Mouse (Mus musculus): ENCODE measurements around the gene Nhsl2.

The Nhsl2 gene

DNA sequence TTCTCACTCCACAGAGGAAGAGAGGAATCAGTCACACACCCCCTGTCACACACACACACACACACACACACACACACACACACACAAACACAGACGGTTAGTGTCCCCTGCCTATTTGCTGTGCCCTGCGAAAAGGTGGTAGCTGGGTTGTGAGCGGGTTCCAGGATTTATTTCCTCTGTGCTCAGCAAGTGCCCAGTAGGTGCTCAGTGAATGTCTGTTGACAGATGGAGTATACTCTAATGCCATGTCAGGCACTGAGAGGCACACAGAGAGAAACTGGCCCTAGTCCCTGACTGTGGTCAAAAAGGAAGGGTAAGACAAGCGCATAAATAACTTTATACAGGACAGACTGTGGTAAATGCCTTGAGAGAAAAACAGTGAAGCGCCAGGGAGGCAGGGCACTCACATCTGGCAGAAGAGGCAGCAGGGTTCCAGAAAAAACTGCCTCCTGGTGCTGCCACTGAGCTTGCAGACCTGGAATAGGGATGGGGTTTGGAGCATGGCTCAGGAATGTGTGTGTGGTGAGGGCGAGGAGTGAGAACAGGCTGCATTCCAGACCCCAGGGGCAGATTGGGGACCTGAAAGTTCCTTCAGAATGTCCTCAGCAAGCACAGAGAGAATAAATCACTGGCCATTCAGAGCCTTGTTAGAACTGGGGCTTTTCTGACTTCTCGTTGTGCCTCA lies 52.8 kb downstream of the Nhsl2 start:
- DNase-seq (ENCODE audit: low read depth in 2 of 2, low spot score in 2 of 2), result no peak

DNA sequence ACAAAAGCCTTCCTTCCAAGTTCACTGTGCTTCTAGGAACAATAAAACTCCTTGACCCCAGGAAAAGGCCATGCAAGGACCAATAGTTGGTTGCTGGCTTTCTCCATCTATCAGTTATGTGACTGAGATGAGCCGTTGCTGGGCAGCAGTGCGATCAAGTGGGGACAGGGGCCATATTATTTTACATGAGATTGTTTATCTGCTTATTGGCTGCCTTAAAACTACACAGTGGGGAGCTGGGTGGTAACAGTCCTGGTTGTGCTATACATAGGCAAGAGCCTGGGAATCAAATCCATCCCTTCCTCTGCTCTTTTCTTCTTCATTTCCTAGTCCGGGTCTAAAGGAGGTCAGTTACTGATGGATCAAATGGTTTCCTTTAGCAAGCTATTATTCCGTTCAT lies 53.4 kb downstream of the Nhsl2 start:
- DNase-seq (ENCODE audit: low read depth in 2 of 2, low spot score in 2 of 2), result no peak

DNA sequence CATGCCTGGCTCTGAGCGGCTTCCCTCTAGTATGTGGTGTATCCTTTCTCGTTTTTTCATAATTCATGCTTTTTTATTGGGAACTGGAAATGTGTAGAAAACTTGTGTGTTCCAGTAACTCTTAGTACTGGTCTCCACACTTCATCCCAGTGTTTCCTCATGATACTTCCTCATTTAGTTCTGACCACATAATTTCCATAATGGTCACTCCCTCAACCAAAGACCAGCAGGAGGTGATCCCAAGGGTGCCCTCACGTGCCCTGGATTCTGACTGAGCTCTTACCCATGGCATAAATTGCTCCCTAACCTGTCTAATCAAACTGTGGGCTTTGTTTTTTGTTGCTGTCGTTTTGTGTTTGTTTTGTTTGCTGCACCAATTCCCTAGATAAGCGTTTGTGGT lies 58.1 kb downstream of the Nhsl2 start:
- no peak for DNase-seq (ENCODE audit: low read depth in 2 of 2, low spot score in 2 of 2)

DNA sequence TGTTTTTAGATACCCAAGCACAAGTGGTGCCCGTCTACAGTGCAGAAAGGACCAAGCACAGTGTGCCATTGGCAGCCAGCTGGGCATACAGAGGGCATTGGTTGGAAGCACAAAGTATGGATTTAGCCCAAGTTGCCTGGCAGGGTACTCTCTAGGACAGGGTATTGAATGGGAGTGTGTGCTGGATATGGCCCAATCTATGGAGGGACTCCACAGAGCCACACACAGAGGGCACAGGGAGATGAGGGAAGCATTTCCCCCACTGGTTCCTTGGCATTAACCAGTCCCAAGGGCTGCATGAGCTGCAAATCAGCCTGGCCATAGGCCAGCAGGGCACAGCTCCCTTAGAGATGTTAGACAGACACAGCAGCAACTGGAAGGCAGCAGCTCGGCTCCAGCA lies 79.9 kb downstream of the Nhsl2 start:
- DNase-seq (ENCODE audit: low read depth in 2 of 2, low spot score in 2 of 2), result no peak

DNA sequence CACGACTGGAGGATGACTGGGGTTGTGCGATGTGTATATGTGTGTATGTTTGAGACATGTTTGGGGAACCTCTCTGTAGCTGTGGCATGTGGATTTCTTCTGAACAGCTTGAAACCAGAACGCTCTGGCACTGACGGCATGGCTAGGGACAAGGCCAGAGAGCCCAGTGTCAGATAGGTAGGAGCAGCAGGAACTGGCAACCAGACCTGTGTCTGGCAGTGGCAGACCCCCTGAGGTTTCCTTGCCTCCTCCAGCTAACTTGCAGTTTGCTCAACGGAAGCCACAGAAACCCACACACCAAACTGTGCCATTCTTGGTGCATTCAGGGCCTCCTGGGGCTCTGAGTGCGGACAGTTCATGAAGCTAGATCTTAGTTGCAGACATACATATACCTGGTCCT lies 81.1 kb downstream of the Nhsl2 start:
- DNase-seq (ENCODE audit: low read depth in 2 of 2, low spot score in 2 of 2), result no peak

DNA sequence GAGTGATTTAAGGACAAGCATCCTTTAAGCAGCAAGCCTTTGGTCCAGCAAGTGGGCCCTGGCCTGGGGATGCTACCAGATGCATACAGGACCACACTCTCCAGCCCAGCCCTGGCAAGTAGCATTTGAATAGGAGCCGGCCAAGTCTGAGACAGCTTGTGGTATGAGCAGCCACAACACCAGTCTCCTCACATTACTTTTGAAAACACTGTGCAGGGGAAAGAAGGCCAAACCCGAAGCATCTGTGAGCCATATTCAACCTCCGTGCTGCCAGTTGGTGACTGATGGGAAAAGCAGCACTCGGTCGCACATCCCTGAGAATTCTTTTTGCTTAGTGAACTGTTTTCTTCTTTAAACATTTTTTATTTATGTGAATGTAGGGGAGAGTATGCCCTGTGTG lies 81.8 kb downstream of the Nhsl2 start:
- no peak for DNase-seq (ENCODE audit: low read depth in 2 of 2, low spot score in 2 of 2)

DNA sequence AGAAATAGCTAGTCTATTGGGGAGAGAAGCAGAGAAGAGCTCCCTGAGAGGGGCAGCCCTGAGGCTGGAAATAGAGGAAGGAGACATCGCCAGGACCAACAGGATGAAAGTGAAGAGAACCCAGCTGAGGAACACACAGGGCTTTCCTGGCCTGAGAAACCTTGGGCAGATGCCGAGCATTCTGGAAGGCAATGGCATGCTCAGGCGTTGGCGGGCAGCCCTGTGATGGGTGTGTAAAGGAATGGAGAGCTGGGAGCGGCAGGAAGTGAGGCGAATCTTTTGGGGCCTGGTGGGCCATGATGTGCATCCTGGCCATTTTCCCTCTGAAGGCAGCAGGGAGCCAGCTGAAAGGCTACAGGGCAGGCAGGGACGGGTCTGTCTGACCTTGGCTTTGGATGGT lies 83.1 kb downstream of the Nhsl2 start:
- no peak for DNase-seq (ENCODE audit: low read depth in 2 of 2, low spot score in 2 of 2)

DNA sequence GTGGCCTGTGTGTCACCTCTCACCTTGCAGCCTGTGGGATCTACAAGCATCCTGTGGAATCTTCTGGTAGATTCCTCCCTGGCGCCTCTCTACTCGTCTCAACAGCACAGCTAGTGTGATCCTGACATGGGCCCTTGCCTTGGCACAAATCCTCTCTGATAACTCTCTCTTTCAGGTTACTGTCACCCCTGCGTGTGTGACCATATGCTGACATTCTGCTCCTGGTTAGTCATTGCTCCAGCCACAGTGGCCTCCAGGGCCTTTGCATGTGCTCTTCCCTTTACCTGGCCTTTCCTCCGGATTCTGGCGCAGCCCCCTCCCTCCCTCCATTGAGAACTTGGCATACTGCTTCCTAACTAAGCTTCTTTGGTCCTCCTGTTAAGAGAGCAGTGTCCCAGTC lies 84.2 kb downstream of the Nhsl2 start:
- DNase-seq (ENCODE audit: low read depth in 2 of 2, low spot score in 2 of 2), result no peak

DNA sequence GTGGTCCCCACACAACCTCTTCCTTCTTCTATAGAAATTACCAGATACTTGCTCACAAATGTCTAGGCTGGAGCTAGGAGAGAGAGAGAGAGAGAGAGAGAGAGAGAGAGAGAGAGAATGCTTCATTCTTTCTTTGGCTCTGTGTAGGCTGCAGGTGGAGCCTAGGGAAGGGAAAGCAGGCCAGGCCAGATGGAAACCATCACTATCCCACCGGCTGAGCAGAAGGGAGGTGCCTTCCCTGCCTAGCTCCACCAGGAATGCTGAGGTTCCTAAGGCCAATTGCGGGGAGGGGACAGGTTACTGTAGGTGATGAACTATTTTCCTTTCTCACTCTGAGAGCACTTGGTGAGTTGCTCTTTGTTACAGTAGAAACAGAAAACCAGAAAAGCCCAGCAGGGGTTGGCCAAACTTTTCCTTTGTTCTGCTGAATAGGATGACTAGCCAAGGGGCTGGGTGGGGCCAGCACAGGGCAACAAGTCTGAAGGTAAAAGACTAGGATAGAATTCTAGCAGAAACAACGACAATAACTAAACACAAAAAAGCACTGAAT lies 86.2 kb downstream of the Nhsl2 start:
- no peak for DNase-seq (ENCODE audit: low read depth in 2 of 2, low spot score in 2 of 2)

DNA sequence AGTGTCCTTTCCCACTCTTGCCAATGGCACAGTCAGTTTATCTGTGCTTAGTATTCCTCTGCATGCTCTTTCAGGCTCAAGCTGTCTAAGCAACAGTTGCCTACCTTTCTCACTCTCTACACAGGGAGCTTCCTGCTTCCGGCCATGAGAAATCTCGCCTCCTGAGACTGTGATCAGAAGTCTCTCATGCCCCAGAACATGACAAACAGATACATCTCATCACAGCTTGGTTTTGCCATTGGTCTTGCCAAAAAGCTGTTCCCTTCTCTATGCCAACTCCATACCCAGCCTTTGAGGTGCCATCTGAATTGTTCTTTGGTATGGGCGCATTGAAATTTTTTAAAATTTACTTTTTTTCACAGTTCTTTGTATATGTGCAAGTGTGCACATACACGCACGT lies 90.3 kb downstream of the Nhsl2 start:
- no peak for DNase-seq (ENCODE audit: low read depth in 2 of 2, low spot score in 2 of 2)

DNA sequence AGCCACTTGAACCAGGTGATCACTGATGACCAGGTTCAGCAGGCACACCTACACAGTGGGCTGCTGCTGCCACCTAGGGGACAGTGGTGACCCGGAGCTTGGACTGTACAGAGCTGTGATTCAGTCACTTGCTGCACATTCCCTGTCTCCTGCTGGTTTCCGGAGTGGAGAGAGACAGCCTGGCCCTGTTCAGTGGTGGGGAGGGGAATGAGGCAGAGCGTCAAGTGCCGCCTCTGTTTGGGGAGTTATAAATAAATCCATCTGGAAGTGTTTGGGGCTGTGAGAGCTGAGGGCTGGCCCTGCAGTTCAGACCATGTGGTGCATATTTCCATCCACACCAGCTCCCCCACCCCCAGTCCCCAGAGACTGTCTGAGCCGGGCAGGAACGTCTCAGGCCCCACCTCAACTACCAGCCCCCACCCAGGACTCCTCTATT lies 93.3 kb downstream of the Nhsl2 start:
- DNase-seq (ENCODE audit: low read depth in 2 of 2, low spot score in 2 of 2), result peak; percentile 12 to 38

DNA sequence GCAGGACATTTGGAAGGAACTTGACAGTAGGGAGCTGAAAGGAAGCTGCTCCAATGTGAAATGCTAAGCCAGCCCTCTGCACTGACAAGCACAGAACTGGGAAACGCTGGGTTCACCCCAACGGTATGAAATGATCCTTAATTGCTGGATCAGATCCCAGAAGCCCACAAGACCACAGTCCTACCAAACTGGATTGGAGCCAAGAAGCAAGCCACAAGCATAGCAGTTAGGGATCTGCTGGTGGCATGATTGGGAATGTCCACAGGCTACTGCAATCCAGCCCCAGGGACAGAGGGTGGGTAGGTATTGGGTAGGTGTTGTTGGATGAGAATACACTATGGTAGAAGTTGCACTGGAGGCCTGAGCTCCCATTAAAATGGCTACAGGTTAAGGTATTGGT lies 94.6 kb downstream of the Nhsl2 start:
- DNase-seq (ENCODE audit: low read depth in 2 of 2, low spot score in 2 of 2), result no peak

DNA sequence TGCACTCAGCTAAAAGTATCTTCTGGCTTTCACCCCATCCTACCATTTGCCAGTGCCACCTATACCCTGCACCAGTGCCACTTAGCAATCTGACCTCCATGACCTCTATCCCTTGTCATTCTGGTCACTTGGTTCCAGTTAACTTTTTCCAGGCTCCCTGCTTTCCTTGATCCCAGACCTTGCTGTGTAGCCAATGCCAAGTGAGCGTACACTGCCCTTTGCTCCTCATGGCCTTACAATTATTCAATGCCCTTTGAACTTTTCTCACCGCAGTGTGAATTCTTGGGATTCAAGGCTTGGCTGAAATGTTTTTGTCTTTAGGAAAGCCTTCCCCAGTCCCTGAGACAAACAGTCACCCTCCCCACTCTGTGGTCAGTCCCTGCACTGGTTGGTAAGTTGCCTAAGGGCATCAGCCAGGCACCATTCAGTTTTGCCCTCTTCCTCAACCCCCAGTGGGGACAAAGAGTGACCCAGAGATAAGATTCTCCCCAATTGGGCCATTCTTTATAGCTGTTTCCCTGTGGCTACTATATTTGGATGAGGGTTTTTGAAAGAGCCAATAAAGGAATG lies 95.7 kb downstream of the Nhsl2 start:
- DNase-seq (ENCODE audit: low read depth in 2 of 2, low spot score in 2 of 2), result no peak

DNA sequence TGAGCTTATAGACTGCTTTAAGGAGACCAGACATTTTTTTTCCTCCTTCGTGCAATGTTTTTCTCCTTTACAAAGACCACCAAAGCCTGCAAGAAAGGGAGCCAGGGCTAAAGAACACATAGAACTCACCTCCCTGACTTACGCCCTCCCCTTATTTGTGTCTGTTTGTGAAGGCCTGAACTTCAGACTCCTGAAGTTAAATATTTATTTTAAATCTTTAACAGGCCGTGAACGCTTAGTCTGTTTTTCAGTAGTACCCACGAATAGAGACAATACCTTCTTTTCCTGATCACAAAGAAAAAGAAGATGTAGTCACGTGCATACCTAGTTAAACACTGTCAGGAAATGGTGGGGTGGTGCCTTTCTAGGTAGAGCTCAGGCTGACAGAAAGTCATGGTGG lies 103.3 kb downstream of the Nhsl2 start:
- no peak for DNase-seq (ENCODE audit: low read depth in 2 of 2, low spot score in 2 of 2)

DNA sequence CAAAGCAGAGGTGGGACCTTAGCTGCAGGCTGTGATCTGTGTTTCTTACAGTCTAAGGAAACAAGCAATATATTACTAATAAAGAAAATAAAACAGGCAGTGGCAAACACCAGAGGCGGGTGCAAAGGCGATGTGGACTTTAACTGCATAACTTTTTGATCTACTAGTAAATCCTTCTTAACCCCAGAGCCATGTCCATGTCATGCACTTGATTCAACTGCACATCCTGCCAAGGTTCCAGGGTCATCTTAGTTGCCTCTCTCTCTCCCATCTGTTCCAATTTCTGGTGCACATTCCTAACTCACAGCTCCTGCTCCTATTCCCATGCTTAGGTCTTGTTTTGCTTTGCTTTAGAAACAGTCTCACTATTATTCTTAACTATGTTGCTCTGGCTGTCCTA lies 104.1 kb downstream of the Nhsl2 start:
- no peak for DNase-seq (ENCODE audit: low read depth in 2 of 2, low spot score in 2 of 2)

DNA sequence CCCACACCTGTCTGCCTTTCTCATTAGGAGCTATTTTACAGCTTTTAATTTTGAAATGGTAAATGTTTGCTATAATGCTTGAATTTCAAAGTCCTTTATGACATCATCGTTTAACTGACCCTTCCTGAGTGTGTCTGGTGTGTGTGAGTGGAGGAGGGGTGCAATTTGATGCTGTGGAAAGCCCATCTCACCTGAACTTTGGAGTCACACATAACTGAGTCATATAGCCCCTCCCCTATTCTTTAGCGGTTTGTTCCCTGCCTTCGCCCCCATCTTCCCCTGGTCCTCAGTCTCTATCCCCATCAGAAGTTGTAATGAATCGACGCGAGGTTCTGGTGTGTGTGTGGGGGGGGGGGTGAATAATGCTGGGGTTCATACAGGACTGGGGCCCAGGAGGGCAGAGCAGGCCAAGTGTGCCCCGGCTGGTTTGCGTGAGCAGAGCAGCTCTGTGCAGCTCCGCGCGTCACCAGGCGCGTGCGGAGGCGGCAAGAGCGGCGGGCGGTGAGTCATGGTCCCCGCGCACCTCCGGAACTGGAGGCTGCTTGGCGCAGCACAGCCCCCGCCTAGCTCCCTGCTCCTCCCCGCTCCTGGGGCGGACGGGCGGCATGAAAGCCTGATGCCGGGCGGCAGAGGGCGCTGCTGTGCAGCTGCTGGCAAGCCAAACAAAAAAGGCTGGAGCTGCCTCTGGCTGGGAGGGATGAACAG lies 104.8 kb downstream of the Nhsl2 start:
- peak; percentile 82 to 86 for DNase-seq (ENCODE audit: low read depth in 2 of 2, low spot score in 2 of 2)

DNA sequence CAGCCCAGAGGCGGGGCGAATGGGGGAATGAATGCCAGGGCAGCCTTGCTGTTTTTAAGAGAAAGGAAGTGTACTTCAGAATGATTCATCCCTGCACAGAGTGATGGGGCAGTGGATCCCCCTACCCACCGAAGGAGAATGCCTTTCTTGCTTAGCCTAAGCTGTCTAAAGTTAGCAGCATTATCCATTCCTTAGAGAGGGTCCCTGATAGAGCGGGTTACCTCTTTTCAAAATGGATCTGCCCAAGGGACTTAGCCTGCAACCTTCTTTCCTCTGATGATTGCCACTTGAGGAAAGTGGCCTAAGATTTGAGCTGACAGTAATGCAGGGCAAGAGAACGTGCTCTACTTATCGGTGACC lies 105.3 kb downstream of the Nhsl2 start:
- DNase-seq (ENCODE audit: low read depth in 2 of 2, low spot score in 2 of 2), result no peak

DNA sequence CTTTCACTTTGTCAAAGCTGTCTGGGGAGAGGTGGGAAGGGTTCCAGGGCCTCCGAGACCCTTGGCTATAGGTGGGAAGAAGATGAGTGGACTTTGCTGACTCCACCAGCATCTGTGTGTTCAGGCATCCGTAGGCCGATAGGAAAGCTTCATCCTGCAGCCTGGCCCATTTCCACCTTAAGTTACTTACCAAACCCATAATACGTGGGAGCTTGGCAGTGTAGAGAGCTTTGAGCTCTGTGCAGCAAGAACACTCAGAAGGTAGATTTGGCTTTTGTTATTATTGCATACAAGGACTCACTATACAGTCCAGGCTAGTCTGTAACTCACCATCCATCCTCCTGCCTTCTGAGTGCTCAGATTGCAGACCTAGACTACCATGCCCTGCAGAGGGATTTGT lies 112.7 kb downstream of the Nhsl2 start:
- no peak for DNase-seq (ENCODE audit: low read depth in 2 of 2, low spot score in 2 of 2)

DNA sequence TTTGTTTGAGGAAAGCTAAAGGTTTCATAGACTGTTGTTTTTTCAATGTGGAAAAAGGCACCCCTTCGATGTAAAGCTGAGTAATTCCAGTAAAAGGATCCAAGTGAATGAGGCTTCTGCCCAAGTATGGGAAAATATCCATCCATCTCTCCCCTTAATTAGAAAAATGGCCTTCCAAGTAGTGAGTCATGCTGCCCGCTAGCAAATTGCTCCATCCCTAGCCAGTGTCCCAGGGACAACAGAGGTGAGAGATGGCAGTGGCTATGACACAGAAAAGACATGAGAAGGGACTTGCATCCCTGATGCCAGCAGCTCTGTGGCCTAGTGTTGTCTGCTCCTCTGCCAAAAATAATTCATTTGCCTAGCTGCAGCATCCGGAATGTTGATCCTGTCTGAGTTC lies 114.5 kb downstream of the Nhsl2 start:
- DNase-seq (ENCODE audit: low read depth in 2 of 2, low spot score in 2 of 2), result no peak

DNA sequence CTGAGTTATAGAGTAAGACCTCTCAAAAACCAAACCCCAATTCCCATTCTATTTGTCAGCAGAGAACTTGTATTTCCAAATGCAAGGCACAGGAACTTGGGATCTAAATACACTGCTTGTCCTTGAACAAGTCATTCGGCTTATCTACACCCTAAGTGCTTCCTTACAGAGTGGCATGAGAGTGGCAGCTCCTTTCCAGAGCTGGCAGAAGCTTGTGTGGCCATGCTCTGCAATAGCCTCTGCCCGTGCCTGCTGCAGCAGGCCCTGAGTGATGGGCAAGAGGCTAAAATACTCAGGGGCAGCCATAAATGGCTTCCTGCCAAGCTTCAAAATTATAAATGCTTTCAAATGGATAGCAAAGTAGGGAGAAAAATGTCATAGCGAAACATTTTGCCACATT lies 123.8 kb downstream of the Nhsl2 start:
- DNase-seq (ENCODE audit: low read depth in 2 of 2, low spot score in 2 of 2), result no peak

DNA sequence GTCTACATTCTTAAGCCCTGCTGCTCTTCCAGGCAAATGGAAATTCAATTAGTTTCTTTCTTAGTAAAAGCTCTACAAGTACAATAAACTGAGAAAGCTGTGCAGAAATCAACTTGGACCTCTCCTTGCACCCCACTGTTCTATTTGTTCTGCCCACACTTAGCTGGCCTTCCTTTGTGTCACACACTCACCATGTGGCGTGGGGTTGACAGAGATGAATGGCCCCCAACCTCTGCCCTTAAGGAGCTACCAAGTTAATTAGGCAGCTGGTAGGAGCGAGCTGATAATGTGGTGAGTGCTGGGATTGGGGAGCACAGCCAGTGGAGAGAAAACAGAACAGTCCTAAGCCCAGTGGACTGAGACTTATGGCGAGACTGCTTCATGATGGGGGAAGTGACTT lies 127.7 kb downstream of the Nhsl2 start:
- DNase-seq (ENCODE audit: low read depth in 2 of 2, low spot score in 2 of 2), result no peak

DNA sequence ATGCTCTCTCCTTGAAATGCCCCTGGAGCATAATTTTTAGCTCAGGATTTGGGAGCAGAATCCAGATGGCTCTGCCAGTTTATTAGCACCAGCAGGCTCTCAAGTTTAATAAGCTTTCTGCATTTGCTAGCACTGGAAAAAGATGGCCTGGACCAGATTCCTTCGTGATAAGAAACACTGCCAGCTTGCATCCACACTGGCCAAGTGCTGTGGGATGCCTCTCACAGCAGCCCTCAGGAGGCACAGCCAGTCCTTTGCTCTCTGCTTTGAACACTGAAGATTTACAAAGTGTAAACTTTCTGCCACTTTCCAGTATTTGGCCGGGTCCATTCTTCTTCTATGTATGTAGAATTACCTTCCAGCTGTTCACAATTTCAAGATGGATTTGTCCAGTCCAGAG lies 129.7 kb downstream of the Nhsl2 start:
- no peak for DNase-seq (ENCODE audit: low read depth in 2 of 2, low spot score in 2 of 2)

DNA sequence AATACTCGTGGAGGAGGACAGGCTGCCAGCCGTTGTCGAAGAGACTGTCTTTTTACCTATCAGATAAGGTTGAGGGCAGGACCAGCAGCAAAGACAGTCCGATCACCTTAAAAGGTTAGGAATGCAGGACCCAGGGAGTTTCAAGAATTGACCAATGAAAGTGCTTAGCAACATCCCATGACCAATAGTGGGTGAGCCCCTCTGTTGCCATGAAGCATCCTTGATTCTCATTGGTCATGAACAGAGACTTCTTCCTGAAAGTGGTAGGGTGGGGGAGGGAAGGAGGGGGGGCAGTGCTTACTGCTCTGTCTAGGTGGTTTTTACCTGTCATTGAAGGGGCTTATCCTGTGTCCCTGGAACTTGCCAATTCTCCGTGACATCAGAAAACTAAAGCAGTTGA lies 130.1 kb downstream of the Nhsl2 start:
- DNase-seq (ENCODE audit: low read depth in 2 of 2, low spot score in 2 of 2), result no peak

Data from CD8-positive naive resting alpha-beta T cell, adult 2 months (primary cell).